Mouse (Mus musculus): Measurements from ENCODE around the gene Ube2c. TPM values are rescaled to one million over a fixed set of nuclear protein-coding genes. Genes with fewer than 3 reads are reported as not detected.
A peak's percentile ranks its signal among the peaks of the same experiment; 100 is the strongest.
"Not testable (repeated sequence)": the region's sequence is repeated elsewhere in the genome, so short reads cannot be mapped to it uniquely, and the experiment has no call there.

Gene Ube2c
- total RNA-seq, 2 experiments from 2014 or later, result 14.2 to 16.9 TPM

DNA sequence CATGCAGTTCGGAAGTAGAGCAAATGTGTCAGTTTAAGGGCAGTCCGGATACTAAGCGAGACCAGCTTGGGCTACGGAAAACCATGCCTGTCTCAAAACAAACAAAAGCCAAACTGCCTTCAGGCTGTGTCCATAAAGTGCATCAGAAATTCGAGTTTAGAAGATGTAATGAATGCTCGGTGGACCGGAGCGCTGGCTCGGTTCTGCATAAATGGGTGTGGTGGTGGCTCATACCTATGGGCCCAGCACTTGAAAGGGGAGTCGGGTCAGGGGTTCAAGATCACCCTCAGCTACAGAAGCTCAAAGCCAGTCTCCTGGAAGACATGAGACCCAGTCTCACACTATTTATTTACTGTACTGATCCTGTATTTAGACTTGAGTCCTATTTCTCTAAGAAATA lies 18.1 kb downstream of the Ube2c start:
- DNase-seq, result no peak

DNA sequence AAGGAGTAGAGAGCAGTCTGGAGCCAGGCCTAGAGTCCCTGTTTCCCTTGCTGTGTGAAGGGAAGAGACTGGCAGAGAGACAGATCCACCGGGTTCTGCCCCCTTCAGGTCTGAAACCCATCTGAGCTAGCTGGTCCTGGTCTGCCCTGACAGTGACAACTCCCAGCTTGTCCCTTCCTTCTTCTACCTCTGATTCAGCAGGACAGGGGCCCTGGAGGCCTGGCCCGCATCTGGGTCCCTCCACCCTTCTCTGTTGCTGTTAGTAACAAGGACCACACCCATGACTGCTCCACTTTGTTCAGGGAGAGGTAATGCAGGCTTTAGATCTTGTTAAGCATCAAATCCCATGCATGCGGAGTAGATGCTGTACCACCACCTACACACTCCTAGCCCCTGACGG lies 18.7 kb downstream of the Ube2c start:
- DNase-seq, result no peak

DNA sequence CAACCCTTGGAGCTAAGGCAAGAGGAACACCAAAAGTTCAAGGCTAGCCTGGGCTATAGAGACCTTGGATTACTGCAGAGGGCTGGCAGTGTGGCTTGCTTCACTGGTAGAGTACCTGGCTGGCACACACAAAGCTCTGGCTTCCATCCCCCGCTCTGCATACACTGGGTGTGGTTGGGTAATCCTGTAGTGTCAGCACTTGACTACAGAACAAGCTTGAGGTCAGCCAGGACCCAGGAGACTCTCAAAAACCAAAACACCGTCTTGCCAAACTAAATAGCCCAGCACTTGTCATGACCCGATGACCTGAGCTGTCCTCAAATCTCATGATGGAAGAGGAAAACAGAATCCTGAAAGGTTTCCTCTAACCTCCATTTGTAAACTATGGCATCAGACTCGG lies 20.8 kb downstream of the Ube2c start:
- no peak for DNase-seq

DNA sequence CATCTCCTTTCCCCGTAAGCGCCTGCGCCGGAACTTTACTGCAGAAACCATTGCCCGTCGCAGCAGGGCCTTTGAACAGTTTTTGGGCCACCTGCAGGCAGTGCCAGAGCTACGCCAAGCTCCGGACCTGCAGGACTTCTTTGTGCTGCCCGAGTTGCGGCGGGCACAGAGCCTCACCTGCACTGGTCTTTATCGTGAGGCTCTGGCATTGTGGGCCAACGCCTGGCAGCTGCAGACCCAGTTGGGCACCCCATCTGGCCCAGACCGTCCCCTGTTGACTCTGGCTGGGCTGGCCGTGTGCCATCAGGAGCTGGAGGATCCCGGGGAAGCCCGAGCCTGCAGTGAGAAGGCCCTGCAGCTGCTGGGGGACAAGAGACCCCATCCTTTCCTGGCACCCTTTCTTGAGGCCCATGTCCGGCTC lies 22.2 kb downstream of the Ube2c start:
- no peak for DNase-seq

DNA sequence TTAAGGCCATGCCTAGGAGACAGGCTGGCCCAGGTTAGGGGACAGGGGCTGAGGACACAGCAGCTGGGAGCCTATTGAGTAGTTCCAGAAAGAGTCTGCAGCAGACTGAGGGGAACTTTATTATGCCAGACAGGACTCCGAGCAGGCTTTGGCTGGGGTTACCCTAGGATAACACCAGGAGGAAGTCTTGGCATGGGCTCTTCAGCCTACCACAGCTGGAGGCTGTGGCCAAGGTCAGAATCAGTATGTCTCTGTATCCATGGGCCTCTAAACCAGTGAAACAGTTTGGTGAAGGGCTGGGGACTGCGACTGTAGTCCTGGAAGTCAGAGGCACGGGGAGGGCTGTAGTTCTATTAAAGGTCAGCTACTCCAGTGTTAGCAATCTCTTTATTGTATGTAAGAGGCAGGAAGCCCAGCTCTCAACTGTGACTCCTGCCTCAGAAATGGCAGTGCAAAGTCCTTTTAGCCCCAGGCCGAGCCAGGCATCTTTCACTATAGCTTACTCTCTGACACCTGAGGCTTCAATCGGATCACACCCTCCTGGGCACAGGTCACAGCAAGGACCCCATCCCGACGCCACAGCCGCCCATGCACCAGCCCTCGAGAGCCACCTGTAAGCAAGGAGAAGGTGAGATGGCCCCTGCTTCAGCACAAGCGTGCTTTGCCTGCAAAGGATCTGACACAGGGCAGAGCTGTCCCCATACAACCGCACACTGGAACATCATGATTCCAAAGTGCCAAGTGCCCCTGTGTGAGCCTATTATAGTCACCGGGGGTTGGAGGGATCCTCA lies 22.9 kb downstream of the Ube2c start:
- DNase-seq, result no peak

GRCm38 (mm10) chr2:164793236-164793635 lies 23.5 kb downstream of the Ube2c start:
- DNase-seq, result peak; percentile 59

- DNase-seq, result no peak
Measured at GRCm38 (mm10) chr2:164793772-164794171, 24.1 kb downstream of the Ube2c start.

DNA sequence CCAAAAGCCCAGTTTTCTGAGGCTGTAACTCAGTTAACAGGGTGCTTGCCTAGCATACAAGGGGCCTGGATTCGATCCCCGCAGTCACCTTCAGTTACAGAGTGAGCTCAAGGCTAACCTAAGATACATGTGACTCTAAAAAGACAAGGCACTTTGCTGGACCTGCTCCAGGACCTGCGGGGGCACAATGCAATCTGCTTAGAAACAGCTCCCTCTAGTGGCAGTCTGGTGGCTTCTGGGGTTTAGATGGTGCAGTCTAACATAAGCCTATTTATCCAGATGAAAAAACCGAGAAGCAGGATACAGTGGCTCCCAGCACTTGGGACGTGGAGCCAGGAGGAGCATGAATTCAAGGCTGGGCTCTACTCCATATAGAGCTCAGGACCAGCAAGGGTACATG lies 24.6 kb downstream of the Ube2c start:
- peak; percentile 88 for DNase-seq

DNA sequence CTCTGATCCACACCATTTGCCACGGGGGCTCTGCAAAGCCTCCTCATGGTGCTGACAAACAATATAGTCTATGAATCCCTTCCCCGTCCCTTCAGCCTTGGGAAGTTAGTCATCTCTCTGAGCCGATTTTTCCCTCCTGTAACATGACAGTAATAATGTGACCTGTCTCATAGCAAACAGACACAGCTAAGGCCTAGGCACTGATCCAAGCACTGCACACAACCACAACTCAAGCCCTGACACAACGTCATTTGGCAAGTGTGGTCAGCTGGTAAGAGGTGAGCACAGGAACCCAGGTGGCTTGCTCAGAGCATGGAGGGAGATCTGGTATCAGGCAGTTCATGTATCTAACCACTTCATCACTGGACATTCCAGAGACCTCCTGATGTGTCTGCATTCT lies 26.2 kb downstream of the Ube2c start:
- DNase-seq, result no peak

- not testable (repeated sequence) for DNase-seq
Measured at GRCm38 (mm10) chr2:164798554-164798953, 28.9 kb downstream of the Ube2c start.

DNA sequence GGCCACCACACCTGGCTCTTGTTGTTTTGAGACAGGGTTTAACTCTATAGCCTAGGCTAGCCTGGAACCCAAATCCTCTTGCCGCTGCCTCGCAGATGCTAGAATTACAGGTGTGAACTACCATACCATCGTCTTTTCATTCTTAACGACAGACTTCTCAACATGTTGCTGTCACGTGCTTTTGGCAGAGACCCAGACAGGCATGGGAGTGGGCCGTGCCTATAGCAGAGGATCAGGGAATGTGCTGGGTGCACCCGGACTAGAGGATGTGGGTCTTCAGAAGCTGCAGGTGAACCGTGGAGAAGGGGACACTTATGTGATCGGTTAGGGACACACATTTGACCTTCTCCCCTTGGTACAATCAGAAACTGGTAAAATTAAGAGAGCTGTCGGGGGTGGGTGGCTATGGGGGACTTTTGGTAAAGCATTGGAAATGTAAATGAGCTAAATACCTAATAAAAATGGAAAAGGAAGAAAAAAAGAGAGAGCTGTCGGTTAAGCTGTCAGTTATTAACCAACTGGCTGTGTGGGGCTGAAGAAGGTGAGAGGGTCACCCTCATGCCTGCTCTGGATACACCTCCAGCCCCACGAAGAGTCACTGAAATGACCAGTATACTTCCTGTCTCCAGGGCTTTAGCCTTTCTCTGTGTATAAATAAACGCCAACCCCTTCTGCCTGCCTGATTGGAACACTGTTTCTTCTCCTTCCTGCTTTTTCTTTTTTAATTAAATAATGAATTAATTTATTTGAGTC lies 30.7 kb downstream of the Ube2c start:
- no peak for DNase-seq

- DNase-seq, result no peak
Measured at GRCm38 (mm10) chr2:164803201-164803920, 33.7 kb downstream of the Ube2c start.

DNA sequence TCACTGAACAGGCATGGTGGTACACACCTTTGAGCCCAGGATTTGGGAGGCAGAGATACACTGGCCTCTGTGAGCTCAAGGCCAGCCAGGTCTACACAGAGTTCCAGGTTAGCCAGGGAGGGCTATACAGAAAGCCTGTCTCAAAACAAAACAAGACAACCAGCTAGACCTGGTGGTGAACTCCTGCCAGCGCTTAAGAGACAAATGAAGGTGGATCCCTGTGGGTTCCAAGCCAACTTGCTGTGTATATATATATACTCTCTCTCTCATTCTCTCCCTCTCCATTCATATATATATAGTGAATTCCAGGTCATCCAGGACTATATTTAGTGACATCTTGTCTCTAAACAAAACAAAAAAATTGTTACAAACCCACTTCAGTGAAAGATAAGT lies 34.2 kb downstream of the Ube2c start:
- no peak for DNase-seq

- peak; percentile 93 for DNase-seq
Measured at GRCm38 (mm10) chr2:164804533-164805331, 35.0 kb downstream of the Ube2c start, which contains the start of the genes Acot8 and Zswim3. Gene Acot8 (minus strand): TSS chr2:164804882. Gene Zswim3 (plus strand): TSS chr2:164805098.

DNA sequence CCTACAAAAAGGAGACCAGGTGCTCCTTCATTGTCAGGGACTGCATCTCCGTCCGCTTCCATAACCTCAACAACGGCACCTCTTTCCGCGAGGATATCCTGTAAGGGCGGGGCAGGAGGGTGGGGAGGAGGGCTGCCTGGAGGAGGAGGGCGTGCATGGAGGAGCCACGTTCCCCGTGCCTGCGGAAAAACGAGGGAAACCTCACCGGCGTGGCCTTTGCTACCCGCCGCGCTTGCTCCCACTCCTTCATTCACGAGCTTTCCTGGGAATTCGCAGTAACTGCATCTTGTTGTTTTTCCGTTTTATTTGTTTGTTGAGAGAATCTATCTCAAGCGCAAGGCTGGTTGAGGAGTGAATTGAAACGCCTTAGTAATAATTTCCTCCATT lies 35.6 kb downstream of the Ube2c start:
- DNase-seq, result no peak

DNA sequence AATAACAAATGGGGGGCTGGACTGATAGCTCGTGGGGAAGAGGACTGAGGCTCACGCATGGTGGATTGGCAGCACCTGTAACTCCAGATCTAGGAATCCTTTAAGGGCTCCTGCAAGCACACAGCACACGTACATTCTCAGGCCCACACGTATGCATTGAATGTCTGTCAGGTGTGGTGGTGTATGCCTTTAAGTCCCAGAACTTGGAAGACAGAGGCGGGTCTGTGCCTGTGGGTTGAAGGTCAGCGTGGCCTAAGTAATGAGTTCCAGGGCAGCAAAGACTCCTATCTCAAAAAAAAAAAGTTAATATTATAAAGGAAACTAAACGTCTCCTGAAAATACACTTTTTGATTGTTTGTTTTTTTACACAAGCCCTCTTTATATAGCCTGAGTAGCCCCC lies 36.9 kb downstream of the Ube2c start:
- no peak for DNase-seq

- no peak for DNase-seq
Measured at GRCm38 (mm10) chr2:164813557-164813956, 43.9 kb downstream of the Ube2c start.

DNA sequence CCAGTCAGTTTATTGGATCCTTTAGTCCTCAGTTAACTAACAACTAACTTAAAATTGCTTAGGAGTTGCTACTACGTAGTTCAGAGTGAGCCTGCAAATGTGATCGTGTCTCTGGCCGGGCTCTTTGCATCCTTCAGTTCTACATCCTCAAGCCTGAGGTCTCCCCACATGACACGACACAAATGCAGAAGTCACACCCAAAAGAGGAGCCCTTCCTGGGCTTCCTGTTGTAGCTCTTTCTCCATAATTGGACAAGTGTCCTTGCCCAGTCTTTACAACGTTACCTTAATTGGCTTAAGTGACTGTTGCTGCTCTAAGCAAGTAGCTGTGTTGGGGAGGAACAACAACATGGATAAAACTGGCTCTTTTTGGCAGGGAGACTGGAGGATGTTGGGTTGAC lies 45.6 kb downstream of the Ube2c start:
- DNase-seq, result no peak

DNA sequence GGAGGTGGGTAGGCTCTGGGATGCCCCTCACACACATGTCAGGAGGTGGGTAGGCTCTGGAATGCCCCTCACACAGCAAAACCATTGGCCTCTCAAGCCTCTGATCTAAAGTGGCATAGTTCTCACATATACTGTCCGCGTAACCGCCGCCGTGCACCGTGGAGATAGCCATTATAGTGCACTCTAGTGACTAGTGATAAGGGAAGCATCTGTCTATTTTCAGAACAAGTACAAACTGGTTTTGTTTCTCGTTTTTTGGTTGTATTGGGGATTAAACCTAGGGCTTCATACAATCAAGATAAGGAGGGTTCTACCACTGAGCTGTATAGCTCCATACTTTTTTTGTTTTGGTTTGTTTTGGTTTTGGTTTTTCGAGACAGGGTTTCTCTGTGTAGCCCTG lies 46.1 kb downstream of the Ube2c start:
- no peak for DNase-seq

DNA sequence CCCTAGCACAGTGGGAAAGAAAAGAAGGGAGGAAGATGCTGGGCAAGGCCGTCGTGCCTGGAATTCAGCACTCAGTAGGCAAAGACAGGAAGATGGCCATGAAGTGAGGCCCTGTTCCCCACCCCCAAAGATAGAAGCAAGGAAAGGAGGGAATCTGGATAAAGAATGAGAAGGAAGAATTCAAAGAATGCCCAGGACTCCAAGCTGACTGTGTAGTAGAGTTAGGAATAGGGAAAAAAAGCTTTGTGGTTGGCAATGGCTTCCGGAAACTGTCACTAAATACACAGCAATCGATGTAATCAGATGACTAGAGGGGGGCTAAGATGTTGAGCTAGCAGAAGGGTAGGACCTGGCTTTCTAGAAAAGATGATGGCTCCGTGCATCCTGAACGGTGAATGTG lies 47.5 kb downstream of the Ube2c start:
- no peak for DNase-seq

- no peak for DNase-seq
Measured at GRCm38 (mm10) chr2:164817703-164818102, 48.0 kb downstream of the Ube2c start.

GRCm38 (mm10) chr2:164821060-164821459 lies 51.4 kb downstream of the Ube2c start:
- no peak for DNase-seq
